Mouse (Mus musculus) liver, adult 2 months (tissue): ENCODE measurements at regions not wholly inside any gene's neighbourhood (a gene's known extent, or its start where the extent isn't known, plus 50 kb on each side); places are given as distances from the start of the nearest gene placed in this dataset.

Experiments
- DNase-seq: peaks from one replicate; pipeline ENCODE4 v3.0.0-alpha.2; 2011; ENCODE audit warnings: low read depth, low spot score; ENCODE audit errors: extremely low read depth
- H3K27ac ChIP-seq: fragments of 200-500 bp; replicated peaks from 2 replicates; pipeline ENCODE4 v1.5.1; 2012; ENCODE audit warnings: low read depth, mild to moderate bottlenecking, control low read depth, inconsistent platforms, low read length; ENCODE audit not compliant: insufficient read depth
- H3K27me3 ChIP-seq: fragments of 200-500 bp; 2 replicates; pipeline ENCODE4 v1.6.1; 2012; ENCODE audit warnings: mild to moderate bottlenecking, moderate library complexity, low read length, inconsistent platforms; ENCODE audit not compliant: control insufficient read depth, insufficient read depth
- H3K36me3 ChIP-seq: fragments of 200-500 bp; 2 replicates; pipeline ENCODE4 v1.6.1; 2012; ENCODE audit warnings: low read length, inconsistent platforms; ENCODE audit not compliant: control insufficient read depth, insufficient read depth
- H3K4me1 ChIP-seq: fragments of 200-500 bp; 2 replicates; pipeline ENCODE4 v1.6.1; 2011; ENCODE audit warnings: low read length; ENCODE audit not compliant: control insufficient read depth, insufficient read depth
- H3K4me3 ChIP-seq: fragments of 200-500 bp; 2 replicates; pipeline ENCODE4 v1.5.1; 2011; ENCODE audit warnings: low read depth, mild to moderate bottlenecking, control low read depth, low read length, moderate library complexity; ENCODE audit not compliant: insufficient read depth
- H3K79me2 ChIP-seq: fragments of 200-500 bp; 2 replicates; pipeline ENCODE4 v1.6.1; 2012; ENCODE audit warnings: inconsistent platforms, mild to moderate bottlenecking, low read length, moderate library complexity; ENCODE audit not compliant: control insufficient read depth, insufficient read depth
- H3K9ac ChIP-seq: fragments of 200-500 bp; 2 replicates; pipeline ENCODE4 v1.6.1; 2012; ENCODE audit warnings: low read depth, mild to moderate bottlenecking, control low read depth, inconsistent platforms, low read length
- CTCF ChIP-seq: fragments of 200-500 bp; IDR thresholded peaks from 2 replicates; pipeline ENCODE4 v1.5.1; 2011; ENCODE audit warnings: low read depth, low read length, control low read depth
- POLR2A ChIP-seq: fragments of 200-500 bp; IDR thresholded peaks from 2 replicates; pipeline ENCODE4 v1.6.1; 2011; ENCODE audit warnings: low read length, control low read depth; ENCODE audit not compliant: insufficient read depth; ENCODE audit errors: extremely low read depth
- WGBS: fragments of 180-500 bp; shearing (Covaris S2); methylation state at CpG from one replicate; pipeline ENCODE4 v1.1.7; 2018; 5-methylcytosine and 5-hydroxymethylcytosine counted together

DNA sequence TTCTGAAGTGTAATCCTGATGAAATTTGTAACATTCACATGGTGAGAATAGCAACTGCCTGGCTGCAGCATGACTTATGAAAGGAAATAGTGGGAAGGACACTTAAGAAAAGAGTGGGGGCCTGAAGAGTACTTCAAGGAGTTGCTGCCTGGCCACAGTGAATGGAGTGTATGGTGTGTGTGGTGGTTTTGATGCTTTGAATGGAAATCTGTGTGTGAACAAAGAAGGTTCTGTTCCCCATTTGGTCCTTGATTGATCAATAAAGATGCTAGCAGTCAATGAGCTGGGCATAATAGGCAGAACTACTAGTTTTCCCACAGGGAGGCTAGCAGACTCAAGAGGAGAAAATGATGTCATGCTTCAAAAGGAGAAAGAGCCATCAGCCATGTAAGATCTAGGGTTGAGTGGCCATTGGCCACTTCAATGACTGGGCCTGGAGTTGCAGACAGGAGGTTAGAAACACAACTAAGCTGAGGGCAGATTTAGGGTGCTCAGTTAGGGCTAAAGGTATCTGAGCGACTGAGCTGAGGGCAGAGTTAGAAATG lies 772.0 kb downstream of the Cps1 start:
- TF ChIP-seq CTCF (no peak), POLR2A (no peak)
- WGBS: 77% methylated on average over 1 of the region's 1 CpGs
- DNase-seq: no peak
- Histone ChIP-seq H3K9ac (no peak overlapping the region), H3K79me2 (no peaks in the 10 kb centered on the region), H3K4me3 (no peak overlapping the region), H3K36me3 (no peaks in the 10 kb centered on the region), H3K4me1 (no peaks in the 10 kb centered on the region), H3K27me3 (no peaks in the 10 kb centered on the region; the same call in 1 of the 2 replicates), H3K27ac (no peak overlapping the region)

DNA sequence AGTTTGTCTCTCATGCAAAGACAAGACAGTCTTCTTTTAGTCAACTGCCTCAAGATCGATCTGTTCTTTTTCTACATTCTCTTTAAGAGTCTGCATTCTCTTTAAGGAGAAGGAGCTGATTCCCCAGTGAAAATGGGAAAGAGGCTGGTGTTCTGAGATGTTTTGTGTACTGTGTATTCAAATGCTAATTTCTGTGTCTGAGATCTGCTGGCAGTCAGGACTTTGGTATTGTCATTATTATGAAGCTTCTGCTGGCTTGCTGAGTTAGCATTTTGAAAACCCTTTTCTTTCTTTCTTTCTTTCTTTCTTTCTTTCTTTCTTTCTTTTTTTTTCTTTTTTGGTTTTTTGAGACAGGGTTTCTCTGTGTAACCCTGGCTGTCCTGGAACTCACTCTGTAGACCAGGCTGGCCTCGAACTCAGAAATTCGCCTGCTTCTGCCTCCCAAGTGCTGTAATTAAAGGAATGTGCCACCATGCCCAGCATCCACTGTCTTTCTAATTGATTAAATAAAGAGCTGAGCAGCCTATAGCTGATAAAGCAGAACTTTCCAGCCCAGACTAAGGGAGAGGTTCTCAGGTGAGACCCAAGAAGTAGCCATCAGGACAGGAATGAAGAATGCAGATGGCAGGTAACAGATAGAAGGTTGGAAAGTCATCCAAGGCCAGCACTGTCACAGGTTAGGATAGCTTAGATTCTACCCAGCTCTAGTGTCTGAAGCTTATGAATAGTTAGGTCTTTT lies 813.1 kb downstream of the Cps1 start:
- TF ChIP-seq CTCF: no peak
- TF ChIP-seq POLR2A: no peak

GRCm38 (mm10) chr1:67981386-67981785 lies 858.6 kb downstream of the Cps1 start:
- 41% methylated on average over 4 of the region's 4 CpGs for WGBS

More for the DNA sequence above, 813.1 kb downstream of the Cps1 start:
- Histone ChIP-seq H3K79me2 (no peaks in the 10 kb centered on the region), H3K9ac (no peak overlapping the region), H3K4me3 (no peak overlapping the region), H3K27ac (no peak overlapping the region), H3K36me3 (no peaks in the 10 kb centered on the region), H3K27me3 (no peaks in the 10 kb centered on the region), H3K4me1 (no peaks in the 10 kb centered on the region)
- DNase-seq: no peak
- WGBS: 95% methylated on average over 3 of the region's 3 CpGs

More at GRCm38 (mm10) chr1:67981386-67981785, 858.6 kb downstream of the Cps1 start:
- TF ChIP-seq POLR2A: no peak
- TF ChIP-seq CTCF: no peak
- DNase-seq: peak; percentile 3
- H3K27me3 ChIP-seq: no peaks in the 10 kb centered on the region
- no peaks in the 10 kb centered on the region for H3K36me3 ChIP-seq
- no peak overlapping the region for H3K27ac ChIP-seq
- no peaks in the 10 kb centered on the region for H3K79me2 ChIP-seq
- H3K4me3 ChIP-seq: no peak overlapping the region
- H3K9ac ChIP-seq: no peak overlapping the region
- no peaks in the 10 kb centered on the region for H3K4me1 ChIP-seq
